27 mouse cellular contexts compared by ENCODE assay signal in genomic region chr6:80619508-80619907, GRCm38 (mm10).
DNase-seq lines count a peak whose midpoint lies in the region; ATAC-seq and TF ChIP-seq lines count a peak whose summit lies in the region.
"Had no signal": no experiment of that assay in that cellular context is flagged by ENCODE, and none has a peak within 500 bp of the region (broad histone marks: within the 10 kb centered on the region; RNA-seq: fewer than 3 reads in every experiment).

No protein-coding gene starts in this region.

- peak; percentile 11 for DNase-seq in adrenal gland, adult 2 months
- DNase-seq in adrenal gland, postnatal 4 days (ENCODE audit: low spot score in 2 of 2), result no peak
- DNase-seq in 416B (ENCODE audit: low read depth) (peak; percentile 23), ES-E14 (ENCODE audit: low read depth, low spot score) (no peak)
- peak; percentile 43 for DNase-seq in brain, adult 2 months (ENCODE audit: low read depth, low spot score)
- DNase-seq: adrenal gland, postnatal 10 days; adrenal gland, postnatal 25 days; cerebellum, adult 11 months; cerebellum, adult 18-20 months; cerebellum, adult 8-10 months; cerebellum, adult 9-11 months; cerebellum, postnatal 14 days; cerebellum, postnatal 36 days; embryo, embryonic 11 days had no signal

- no peaks in the 10 kb centered on the region for H3K36me3 ChIP-seq in ES-E14 (ENCODE audit: control insufficient read depth, insufficient read depth, low read length, poor library complexity, severe bottlenecking)
- no peaks in the 10 kb centered on the region for H3K36me3 ChIP-seq in kidney, embryonic 14.5 days (ENCODE audit: control insufficient read depth, insufficient read depth, low read length)
- H3K36me3 ChIP-seq: embryonic facial prominence, embryonic 13.5 days; embryonic facial prominence, embryonic 15.5 days; forebrain, embryonic 10.5 days; forebrain, embryonic 12.5 days had no signal

- H3K4me1 ChIP-seq in ES-E14 (ENCODE audit: control insufficient read depth in 2 of 2, insufficient read depth in 2 of 2, low read length in 2 of 2, poor library complexity in 1 of 2), result no peaks in the 10 kb centered on the region
- no peaks in the 10 kb centered on the region for H3K4me1 ChIP-seq in kidney, embryonic 14.5 days (ENCODE audit: control insufficient read depth, insufficient read depth, low read length)
- H3K4me1 ChIP-seq: embryonic facial prominence, embryonic 13.5 days; embryonic facial prominence, embryonic 15.5 days; forebrain, embryonic 10.5 days; forebrain, embryonic 12.5 days had no signal

- in situ Hi-C loops in ES-E14 (cut with MboI; ENCODE audit: low sequenced_read_pairs in 2 of 2, unreplicated experiment in 2 of 2), result no loop called here

- no peaks in the 10 kb centered on the region for H3K9me3 ChIP-seq in ES-E14 (ENCODE audit: control insufficient read depth, insufficient read depth, low read depth, low read length)
- H3K9me3 ChIP-seq in kidney, embryonic 14.5 days (ENCODE audit: control insufficient read depth, low read length), result no peaks in the 10 kb centered on the region
- H3K9me3 ChIP-seq: embryonic facial prominence, embryonic 13.5 days; embryonic facial prominence, embryonic 15.5 days; forebrain, embryonic 10.5 days; forebrain, embryonic 12.5 days had no signal

- WGBS in kidney, embryonic 14.5 days, result 92% methylated on average over 2 of the region's 2 CpGs

- H3K4me2 ChIP-seq in kidney, embryonic 14.5 days (replicated peaks; ENCODE audit: low read depth, low read length), result no peak overlapping the region
- H3K4me2 ChIP-seq: embryonic facial prominence, embryonic 13.5 days; embryonic facial prominence, embryonic 15.5 days; forebrain, embryonic 12.5 days had no signal

- no peak overlapping the region for H3K4me3 ChIP-seq in ES-E14 (ENCODE audit: insufficient read depth in 1 of 2, low read depth in 1 of 2, low read length in 2 of 2, poor library complexity in 1 of 2, severe bottlenecking in 1 of 2)
- H3K4me3 ChIP-seq in kidney, embryonic 14.5 days (ENCODE audit: low read length), result no peak overlapping the region
- H3K4me3 ChIP-seq: embryonic facial prominence, embryonic 13.5 days; embryonic facial prominence, embryonic 15.5 days; erythroblast, embryonic 14.5 days; forebrain, embryonic 10.5 days; forebrain, embryonic 12.5 days had no signal

- H3K27me3 ChIP-seq in kidney, embryonic 14.5 days (ENCODE audit: control insufficient read depth, insufficient read depth, low read length), result no peaks in the 10 kb centered on the region
- H3K27me3 ChIP-seq: CH12.LX; embryonic facial prominence, embryonic 13.5 days; embryonic facial prominence, embryonic 15.5 days; forebrain, embryonic 12.5 days; Patski had no signal

- H3K9ac ChIP-seq in ES-E14 (ENCODE audit: insufficient read depth, low read depth, low read length, poor library complexity, severe bottlenecking), result no peak overlapping the region
- no peak overlapping the region for H3K9ac ChIP-seq in kidney, embryonic 14.5 days (ENCODE audit: low read depth, low read length)
- H3K9ac ChIP-seq: embryonic facial prominence, embryonic 13.5 days; embryonic facial prominence, embryonic 15.5 days; forebrain, embryonic 12.5 days had no signal

- ATAC-seq in kidney, embryonic 14.5 days (ENCODE audit: low FRiP score, low TSS enrichment), result no peak
- no peak for ATAC-seq in megakaryocyte progenitor cell, adult 5-6 weeks (replicated peaks; ENCODE audit: poor library complexity)
- ATAC-seq: activated CD4-positive, CD25-positive, alpha-beta regulatory T cell, adult 4 months; CD4-positive, CD25-positive, alpha-beta regulatory T cell, adult 4 months; forebrain, embryonic 14.5 days; forebrain, embryonic 16.5 days; Patski had no signal

- no peak overlapping the region for H3K27ac ChIP-seq in ES-E14 (ENCODE audit: insufficient read depth, low read depth, low read length, poor library complexity, severe bottlenecking)
- H3K27ac ChIP-seq in kidney, embryonic 14.5 days (ENCODE audit: low read depth, low read length), result no peak overlapping the region
- H3K27ac ChIP-seq: embryonic facial prominence, embryonic 13.5 days; embryonic facial prominence, embryonic 15.5 days; forebrain, embryonic 10.5 days; forebrain, embryonic 12.5 days had no signal

TF ChIP-seq in ES-E14, 5 proteins besides CTCF, POLR2A, EP300 and RAD21:
- TF ChIP-seq CHD2 (IDR thresholded peaks at IDR 0.05; ENCODE audit: low read depth, low read length) (no peak), MAFK (IDR thresholded peaks at IDR 0.05; ENCODE audit: insufficient read depth, low read depth, low read length) (0 out of 2 replicates have a peak, but pooled peaks have one; percentile 8)

Comparison
In these comparisons a context has a peak if more than half of its experiments do, and no peak if none do; other contexts are left out.
1. DNase-seq: peak in adrenal gland, adult 2 months (single experiment), 416B (single experiment) and brain, adult 2 months (single experiment); none in adrenal gland, postnatal 4 days (0 of 2) and ES-E14 (single experiment).